Mouse (Mus musculus) testis, adult 2 months (tissue): Measurements from ENCODE around the gene Pex14. TPM values are rescaled to one million over a fixed set of nuclear protein-coding genes. Genes with fewer than 3 reads are reported as not detected.
A peak's percentile ranks its signal among the peaks of the same experiment; 100 is the strongest.

ENCODE experiments used
- H3K27ac ChIP-seq: fragments of 200-500 bp; 2 replicates; pipeline ENCODE4 v1.5.1; 2012; ENCODE audit warnings: low read depth, low read length; ENCODE audit not compliant: control insufficient read depth, insufficient read depth
- H3K27me3 ChIP-seq: fragments of 200-500 bp; 2 replicates; pipeline ENCODE4 v1.6.1; 2012; ENCODE audit warnings: mild to moderate bottlenecking, low read length, moderate library complexity; ENCODE audit not compliant: control insufficient read depth, insufficient read depth
- H3K36me3 ChIP-seq: fragments of 200-500 bp; 2 replicates; pipeline ENCODE4 v1.6.1; 2012; ENCODE audit warnings: mild to moderate bottlenecking, low read length; ENCODE audit not compliant: control insufficient read depth, insufficient read depth
- H3K4me1 ChIP-seq: fragments of 200-500 bp; 2 replicates; pipeline ENCODE4 v1.6.1; 2012; ENCODE audit warnings: low read length; ENCODE audit not compliant: control insufficient read depth, insufficient read depth
- H3K4me3 ChIP-seq: fragments of 200-500 bp; 2 replicates; pipeline ENCODE4 v1.5.1; 2012; ENCODE audit warnings: low read depth, mild to moderate bottlenecking, low read length, moderate library complexity, mixed read lengths; ENCODE audit not compliant: control insufficient read depth
- CTCF ChIP-seq: fragments of 200-500 bp; IDR thresholded peaks from 2 replicates; pipeline ENCODE4 v1.5.1; 2012; ENCODE audit warnings: low read depth, mild to moderate bottlenecking, inconsistent platforms, low read length, moderate library complexity; ENCODE audit not compliant: control insufficient read depth, insufficient read depth, insufficient replicate concordance
- POLR2A ChIP-seq: fragments of 200-500 bp; IDR thresholded peaks from 2 replicates; pipeline ENCODE4 v1.6.1; 2012; ENCODE audit warnings: low read depth, mild to moderate bottlenecking, inconsistent platforms, low read length, moderate library complexity; ENCODE audit not compliant: control insufficient read depth
- polyA plus RNA-seq: library from polyadenylated mRNA; depleted of rRNA; stranded (reverse); fragments of >200 nt; gene quantifications from 2 replicates; pipeline ENCODE4 v1.2.3, GENCODE M21; 2012

Gene Pex14
- polyA plus RNA-seq, 1 experiment, result 22.9 TPM

DNA sequence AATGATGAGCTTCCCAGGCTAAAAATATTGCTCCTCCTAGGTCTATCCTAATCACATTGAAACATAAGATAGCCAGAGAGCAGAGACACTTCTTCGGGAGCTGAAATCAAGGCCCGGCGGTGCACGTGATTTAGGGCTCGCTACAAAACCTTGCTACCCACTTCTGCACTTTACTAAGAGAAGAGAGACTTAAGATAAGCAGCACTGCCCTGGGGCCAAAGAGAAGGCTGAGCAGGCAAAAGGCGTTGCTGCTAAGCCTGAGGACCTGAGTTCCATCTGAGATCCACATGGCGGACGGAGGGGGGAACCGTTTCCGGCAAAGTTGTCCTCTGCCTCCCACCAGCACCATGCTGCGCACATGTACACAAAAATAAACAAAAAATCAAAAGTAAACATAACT, 1.1 kb downstream of the Pex14 start:
- Histone ChIP-seq H3K4me1 (peaks cover 5% of the 10 kb centered on the region), H3K36me3 (no peaks in the 10 kb centered on the region), H3K27me3 (no peaks in the 10 kb centered on the region), H3K27ac (peak overlapping the region; percentile 51; the same call in 1 of the 2 replicates), H3K4me3 (peak overlapping the region; percentile 94)
- TF ChIP-seq POLR2A (no peak), CTCF (no peak)

DNA sequence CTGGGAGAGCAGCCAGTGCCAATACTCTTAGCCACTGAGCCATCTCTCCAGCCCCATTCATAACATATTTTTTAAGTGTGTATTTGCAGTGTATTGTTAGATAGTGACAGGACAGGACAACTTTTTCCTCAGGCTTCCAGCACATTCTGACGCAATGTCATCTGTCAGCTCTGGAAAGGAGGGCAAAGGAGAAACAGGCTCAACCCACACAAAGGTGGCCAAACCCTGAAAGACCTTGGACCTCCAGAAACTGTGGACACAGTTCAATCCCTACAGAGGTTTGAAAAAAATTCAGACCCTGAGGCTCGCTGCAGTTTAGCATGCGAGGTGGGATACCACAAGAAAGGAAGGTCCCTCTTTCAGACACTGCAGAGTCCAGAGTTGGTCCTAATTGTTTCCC, 1.7 kb downstream of the Pex14 start:
- H3K36me3 ChIP-seq, result no peaks in the 10 kb centered on the region
- no peak overlapping the region for H3K4me3 ChIP-seq
- H3K4me1 ChIP-seq, result peaks cover 5% of the 10 kb centered on the region
- H3K27me3 ChIP-seq, result no peaks in the 10 kb centered on the region
- TF ChIP-seq CTCF (no peak), POLR2A (no peak)
- H3K27ac ChIP-seq, result no peak overlapping the region

GRCm38 (mm10) chr4:149091364-149091763, 8.3 kb downstream of the Pex14 start:
- TF ChIP-seq CTCF (no peak), POLR2A (no peak)
- Histone ChIP-seq H3K4me3 (no peak overlapping the region), H3K4me1 (no peaks in the 10 kb centered on the region), H3K27ac (no peak overlapping the region), H3K27me3 (no peaks in the 10 kb centered on the region), H3K36me3 (no peaks in the 10 kb centered on the region)

DNA sequence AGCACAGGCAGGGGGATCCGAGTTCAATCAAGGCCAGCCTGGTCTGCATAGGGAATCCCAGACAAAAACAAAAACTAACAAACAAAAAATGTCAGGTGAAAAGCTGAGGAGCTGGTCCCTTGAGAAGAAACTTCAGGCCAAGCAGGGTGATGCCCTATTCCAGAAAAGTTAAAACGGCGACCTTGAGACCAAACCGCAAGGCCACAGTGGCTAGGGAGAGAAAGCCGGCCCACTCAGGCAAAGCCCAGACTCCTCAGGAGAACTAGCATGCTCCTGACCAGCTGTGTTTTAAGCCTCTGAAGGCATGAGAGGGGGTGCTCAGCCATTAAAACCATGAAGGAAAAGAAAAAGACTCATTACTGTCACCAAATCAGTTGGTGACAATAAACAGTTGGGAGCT, 14.3 kb downstream of the Pex14 start:
- no peak for TF ChIP-seq POLR2A
- no peak for TF ChIP-seq CTCF
- H3K27ac ChIP-seq, result no peak overlapping the region
- no peaks in the 10 kb centered on the region; the same call in 1 of the 2 replicates for H3K4me1 ChIP-seq
- H3K4me3 ChIP-seq, result no peak overlapping the region
- H3K36me3 ChIP-seq, result no peaks in the 10 kb centered on the region
- no peaks in the 10 kb centered on the region for H3K27me3 ChIP-seq

DNA sequence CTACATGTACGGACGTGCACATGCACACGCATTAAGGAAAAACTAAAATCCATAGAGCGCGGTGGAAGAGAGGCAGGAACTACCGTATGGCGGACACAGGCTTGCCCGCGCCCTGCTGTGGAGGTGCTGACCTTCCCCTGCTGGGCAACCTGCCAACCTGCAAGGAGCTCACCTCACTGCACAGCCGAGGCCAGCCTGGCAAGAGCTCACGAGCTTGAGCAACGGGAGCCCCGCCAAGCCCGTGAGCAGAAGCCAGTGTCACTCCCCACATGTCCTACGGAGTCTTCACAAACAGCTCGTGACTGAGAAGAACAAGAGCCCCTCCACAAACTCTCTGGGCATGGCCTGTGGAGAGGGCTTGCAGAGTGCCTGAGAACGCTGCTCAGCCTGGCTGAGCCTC, 18.1 kb downstream of the Pex14 start:
- H3K4me1 ChIP-seq, result no peaks in the 10 kb centered on the region; the same call in 1 of the 2 replicates
- no peaks in the 10 kb centered on the region for H3K36me3 ChIP-seq
- no peak overlapping the region for H3K4me3 ChIP-seq
- H3K27ac ChIP-seq, result peak overlapping the region; percentile 33; the same call in 1 of the 2 replicates
- no peaks in the 10 kb centered on the region for H3K27me3 ChIP-seq
- no peak for TF ChIP-seq POLR2A
- no peak for TF ChIP-seq CTCF

DNA sequence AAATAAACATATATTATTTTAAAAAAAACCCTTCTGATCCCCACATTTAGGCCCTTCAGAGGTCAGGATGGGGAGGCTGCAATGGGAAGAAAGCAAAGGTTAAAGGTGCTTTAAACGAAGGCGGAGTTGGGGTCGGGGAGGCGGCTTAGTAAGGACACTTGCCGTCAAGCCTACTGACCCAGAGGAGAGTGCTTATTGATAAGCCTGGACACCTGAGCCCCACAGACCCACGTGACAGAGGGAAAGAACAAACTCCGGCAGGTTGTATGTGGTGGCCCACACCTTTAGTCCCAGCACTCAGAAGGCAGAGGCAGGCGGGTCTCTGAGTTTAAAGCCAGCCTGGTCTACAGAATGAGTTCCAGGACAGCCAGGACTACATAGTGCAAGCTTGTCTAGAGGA, 19.6 kb downstream of the Pex14 start:
- Histone ChIP-seq H3K36me3 (no peaks in the 10 kb centered on the region), H3K4me1 (no peaks in the 10 kb centered on the region; the same call in 1 of the 2 replicates), H3K27ac (no peak overlapping the region), H3K4me3 (no peak overlapping the region), H3K27me3 (no peaks in the 10 kb centered on the region)
- no peak for TF ChIP-seq POLR2A
- no peak for TF ChIP-seq CTCF

GRCm38 (mm10) chr4:149079629-149080028, 20.0 kb downstream of the Pex14 start:
- TF ChIP-seq CTCF (no peak), POLR2A (no peak)

GRCm38 (mm10) chr4:149078261-149078660, 21.4 kb downstream of the Pex14 start:
- Histone ChIP-seq H3K4me3 (no peak overlapping the region), H3K27ac (no peak overlapping the region), H3K36me3 (no peaks in the 10 kb centered on the region; the same call in 1 of the 2 replicates), H3K27me3 (no peaks in the 10 kb centered on the region), H3K4me1 (no peaks in the 10 kb centered on the region; the same call in 1 of the 2 replicates)
- TF ChIP-seq POLR2A (no peak), CTCF (no peak)

More at GRCm38 (mm10) chr4:149079629-149080028, 20.0 kb downstream of the Pex14 start:
- Histone ChIP-seq H3K27me3 (no peaks in the 10 kb centered on the region), H3K4me1 (no peaks in the 10 kb centered on the region; the same call in 1 of the 2 replicates), H3K27ac (no peak overlapping the region), H3K4me3 (no peak overlapping the region), H3K36me3 (no peaks in the 10 kb centered on the region; the same call in 1 of the 2 replicates)
